Mouse (Mus musculus) gastrocnemius, postnatal 14 days (tissue): ENCODE results near the gene Lsg1. TPM values are rescaled to one million over a fixed set of nuclear protein-coding genes. Genes with fewer than 3 reads are reported as not detected.

Experiments used
- DNase-seq: peaks from one replicate; pipeline ENCODE4 v3.0.0; 2021; ENCODE audit warnings: mixed read lengths
- intact Hi-C: fragments of 180-260 bp; cut with DNase I; formaldehyde crosslinking; loops from one replicate; pipeline ENCODE4 v1.15.1; 2025; ENCODE audit warnings: low total_unique reads
- long read RNA-seq, 2 experiments: library from polyadenylated mRNA; stranded (forward); transcript quantifications; one replicate each; pipeline ENCODE4 v2.0.0; 2021
- total RNA-seq, 2 experiments: library from RNA; stranded (reverse); gene quantifications; 2 replicates each; pipeline ENCODE4 v1.2.3; 2021

Gene Lsg1
- total RNA-seq = 10 to 100 TPM; 18.3 to 19.2 TPM
- long read RNA-seq, experiment 1, transcript Lsg1-201 (14 exons, 3,180 nt) = major isoform, 19 of 22 reads
- long read RNA-seq, experiment 1, partial matches to known transcripts = 2 of 22 reads
- long read RNA-seq, experiment 1, other reads (novel, unspliced or antisense) = 1 of 22 reads
- long read RNA-seq, experiment 2, transcript Lsg1-201 (14 exons, 3,180 nt) = major isoform, 15 of 18 reads
- long read RNA-seq, experiment 2, partial matches to known transcripts = 2 of 18 reads
- long read RNA-seq, experiment 2, other reads (novel, unspliced or antisense) = 1 of 18 reads

DNA sequence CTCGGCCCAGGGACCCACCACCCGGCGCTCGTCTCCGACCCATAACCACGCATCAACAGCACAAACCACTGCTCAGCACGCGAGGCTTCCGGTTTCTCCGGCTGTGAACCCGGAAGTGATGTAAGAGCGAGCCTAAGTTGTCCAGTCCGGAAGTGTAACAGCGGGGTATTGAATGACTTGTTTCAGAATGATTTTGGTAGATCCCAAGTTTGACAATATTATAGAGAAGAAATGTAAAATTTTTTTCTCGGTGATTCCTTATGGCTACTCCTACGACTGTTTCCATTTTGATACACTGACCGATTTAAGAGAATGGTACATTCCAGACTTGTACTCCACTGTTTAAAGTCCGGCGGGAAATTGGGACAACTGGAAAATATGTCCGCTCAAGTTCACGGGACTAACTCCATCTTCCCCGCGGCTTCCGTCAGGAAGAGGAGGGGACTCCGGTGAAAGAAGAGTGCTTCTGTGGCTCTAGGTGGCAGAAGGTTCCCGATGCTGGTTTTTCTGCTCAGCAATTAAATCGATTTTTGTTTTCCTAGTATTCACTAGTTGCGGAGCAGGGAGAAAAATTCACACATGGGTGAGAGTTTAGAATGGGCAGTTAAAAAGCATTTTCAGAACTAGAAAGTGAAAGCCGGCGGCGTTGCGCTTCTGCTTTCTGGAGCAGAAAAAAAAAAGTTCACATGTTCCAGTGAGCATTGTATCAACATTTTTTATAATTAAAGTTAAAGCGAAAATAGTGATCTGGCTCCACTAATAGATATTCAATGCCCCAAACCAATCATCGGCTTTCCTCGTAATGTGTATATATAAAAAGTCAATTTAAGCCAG lies at the start of gene Lsg1:
TSS of gene Lsg1 (minus strand) at position 99 of the 834 bp plus-strand sequence.
- DNase-seq = peak; percentile 82
- intact Hi-C loops = no loop called here

DNA sequence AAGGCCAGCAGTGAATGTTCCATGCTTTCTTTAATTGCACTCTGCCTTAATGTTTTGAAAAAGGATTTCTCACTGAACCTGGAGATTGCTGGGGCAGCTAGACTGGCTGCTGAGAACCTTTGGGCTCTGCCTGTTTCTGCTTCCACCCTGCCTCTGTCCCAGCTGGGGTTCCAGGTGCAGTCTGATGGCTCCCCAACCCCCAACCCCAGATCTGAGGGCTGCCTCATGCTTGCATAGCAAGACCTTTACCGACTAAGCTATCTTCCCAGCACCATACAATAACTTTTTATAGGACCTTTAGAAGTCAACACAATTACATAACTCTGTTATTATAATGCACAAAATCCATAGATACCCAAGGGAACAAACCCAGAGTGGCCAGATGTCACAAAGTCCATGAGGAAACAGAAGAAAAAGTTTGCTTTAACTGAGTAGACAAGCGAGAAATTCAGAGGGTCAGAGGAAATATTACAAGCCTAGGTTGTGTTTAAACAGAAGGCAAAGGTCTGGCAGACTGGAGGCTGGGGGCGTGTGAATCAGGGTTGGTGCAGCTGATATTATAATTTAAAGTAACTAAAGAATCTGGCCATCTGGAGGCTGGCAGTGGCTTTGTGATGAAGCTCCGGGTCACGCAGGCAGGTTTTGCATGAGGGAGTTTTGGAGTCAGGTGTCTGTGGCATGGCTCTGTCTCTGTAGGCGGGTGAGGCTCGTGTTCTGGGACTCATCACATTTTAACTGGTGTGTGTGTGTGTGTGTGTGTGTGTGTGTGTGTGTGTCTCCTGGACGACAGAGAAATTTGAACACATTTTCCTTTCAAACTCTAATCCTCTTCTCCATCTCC lies 46.7 kb upstream of the Lsg1 start:
- no peak for DNase-seq
- intact Hi-C loops = no loop called here

DNA sequence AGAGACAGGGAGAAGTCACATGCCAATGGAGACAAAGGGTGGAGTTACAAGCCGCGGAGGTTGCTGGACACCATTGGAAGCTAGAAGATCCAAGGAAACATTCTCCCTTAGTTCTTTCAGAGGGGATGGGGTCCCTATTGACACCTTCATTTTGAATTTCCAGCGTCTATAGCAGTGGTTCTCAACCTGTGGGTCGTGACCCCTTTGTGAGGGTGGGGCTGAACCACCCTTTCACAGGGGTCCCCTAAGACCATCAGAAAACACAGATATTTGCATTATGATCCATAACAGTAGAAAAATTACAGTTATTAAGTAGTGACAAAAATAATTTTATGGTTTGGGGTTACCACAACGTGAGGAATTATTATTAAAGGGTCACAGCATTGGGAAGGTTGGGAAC lies 42.1 kb upstream of the Lsg1 start:
- intact Hi-C loops = no loop called here
- no peak for DNase-seq

DNA sequence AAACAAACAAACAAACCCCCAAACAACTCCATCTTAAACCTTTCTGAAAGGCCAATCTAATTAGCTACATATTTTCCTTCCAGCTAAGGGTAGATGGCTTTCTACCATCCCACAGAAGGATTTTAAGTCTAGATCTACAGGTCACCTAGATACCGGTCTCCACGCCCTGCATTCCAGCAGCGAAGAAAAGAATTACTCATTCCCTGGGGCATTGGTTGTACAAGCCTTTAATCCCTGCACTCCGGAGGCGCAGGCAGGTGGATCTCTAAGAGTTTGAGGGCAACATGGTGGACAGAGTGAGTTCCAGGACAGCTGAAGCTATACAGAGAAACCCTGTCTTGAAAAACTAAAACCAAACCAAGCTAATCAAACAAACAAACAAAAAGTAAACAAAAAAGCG lies 41.0 kb upstream of the Lsg1 start:
- intact Hi-C loops = no loop called here
- no peak for DNase-seq

DNA sequence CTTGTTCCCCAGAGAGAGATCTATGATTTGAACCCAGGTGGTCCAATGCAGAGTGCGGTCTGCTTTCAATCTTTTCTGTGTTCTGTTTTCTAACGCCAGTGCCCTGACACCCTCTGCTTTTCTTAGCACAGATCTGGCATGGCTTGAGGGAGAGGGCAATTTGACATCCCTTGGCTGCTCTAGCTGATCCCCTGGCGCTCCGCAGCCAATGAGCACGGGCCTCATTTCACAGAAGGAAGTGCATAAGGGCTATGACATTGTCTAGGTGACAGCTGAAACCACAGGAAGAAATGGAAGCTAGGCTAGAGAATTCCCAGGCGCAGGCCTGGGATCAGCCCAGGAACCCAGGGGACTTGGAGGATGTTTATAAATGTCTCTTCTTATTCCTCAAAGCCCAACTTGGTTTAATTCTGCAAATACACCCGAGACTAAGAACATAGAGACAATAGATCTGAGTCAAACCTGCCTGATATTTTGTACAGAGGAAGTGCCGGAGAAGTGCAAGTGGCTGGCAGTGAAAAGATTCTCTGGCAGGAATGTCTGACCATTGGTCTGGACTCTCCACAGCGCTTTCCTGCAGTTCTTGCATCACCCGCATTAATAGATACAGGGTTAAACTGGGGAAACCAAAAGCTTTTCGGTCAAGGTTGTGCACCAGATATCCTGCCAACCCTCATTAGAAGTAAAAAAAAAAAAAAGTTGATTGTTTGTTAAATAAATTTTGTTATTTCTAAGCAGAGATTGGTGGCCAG lies 40.4 kb upstream of the Lsg1 start:
- DNase-seq = no peak
- intact Hi-C loops = no loop called here

DNA sequence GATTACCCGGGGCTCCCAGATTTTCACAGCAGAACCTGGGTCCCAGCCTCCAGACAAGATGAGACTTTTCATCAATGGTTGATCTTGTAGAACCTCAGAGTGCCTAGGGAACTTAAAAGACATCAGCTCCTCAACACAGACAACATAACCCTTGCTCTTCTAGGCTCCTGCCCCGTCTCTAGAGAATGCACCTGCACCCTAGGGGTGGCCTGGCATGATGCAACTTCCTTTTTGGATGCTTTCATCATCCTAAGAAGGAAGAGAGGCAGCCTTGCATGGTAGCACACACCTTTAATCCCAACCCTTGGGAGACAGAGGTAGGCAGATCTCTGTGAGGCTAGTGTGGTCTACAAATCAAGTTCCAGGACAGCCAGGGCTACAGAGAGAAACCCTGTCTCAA lies 37.2 kb upstream of the Lsg1 start:
- intact Hi-C loops = no loop called here
- no peak for DNase-seq

DNA sequence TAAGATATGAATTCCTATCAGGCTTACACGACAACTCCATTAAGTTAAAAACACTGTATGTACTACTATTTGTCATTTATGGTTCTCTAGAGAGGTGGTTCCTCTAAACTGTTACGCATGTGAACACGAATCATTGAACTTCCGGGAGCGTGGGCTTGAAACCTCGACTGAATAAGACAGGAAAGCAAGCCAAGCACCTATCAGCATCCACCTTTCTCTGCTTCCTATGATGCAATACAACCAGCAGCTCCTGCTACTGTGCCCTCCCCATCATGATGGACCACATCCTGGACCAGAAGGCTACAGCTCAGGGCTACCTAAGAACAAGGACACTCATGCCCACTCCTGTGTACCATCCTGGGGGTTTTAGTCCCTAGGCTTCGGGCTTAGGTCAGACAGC lies 36.3 kb upstream of the Lsg1 start:
- no peak for DNase-seq
- intact Hi-C loops = no loop called here

DNA sequence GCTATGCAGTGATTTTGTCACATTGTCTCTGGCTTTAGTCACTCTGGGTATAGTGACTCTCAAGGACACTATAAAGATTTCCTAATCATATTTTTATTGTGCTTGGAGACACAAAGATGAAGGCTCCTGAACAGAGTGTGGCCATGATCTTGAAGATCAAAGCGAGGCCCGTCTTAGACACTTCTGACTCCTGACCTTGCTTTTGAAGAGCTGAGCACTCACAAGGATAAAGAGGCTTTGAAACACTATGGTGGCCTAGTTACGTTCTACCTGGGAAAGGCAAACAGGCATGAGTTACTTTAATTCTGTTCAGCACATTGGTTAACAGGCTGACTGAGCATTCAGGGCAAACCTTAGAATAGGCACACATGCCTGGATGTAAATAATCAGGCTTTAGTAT lies 28.9 kb upstream of the Lsg1 start:
- no peak for DNase-seq
- intact Hi-C loops = no loop called here

DNA sequence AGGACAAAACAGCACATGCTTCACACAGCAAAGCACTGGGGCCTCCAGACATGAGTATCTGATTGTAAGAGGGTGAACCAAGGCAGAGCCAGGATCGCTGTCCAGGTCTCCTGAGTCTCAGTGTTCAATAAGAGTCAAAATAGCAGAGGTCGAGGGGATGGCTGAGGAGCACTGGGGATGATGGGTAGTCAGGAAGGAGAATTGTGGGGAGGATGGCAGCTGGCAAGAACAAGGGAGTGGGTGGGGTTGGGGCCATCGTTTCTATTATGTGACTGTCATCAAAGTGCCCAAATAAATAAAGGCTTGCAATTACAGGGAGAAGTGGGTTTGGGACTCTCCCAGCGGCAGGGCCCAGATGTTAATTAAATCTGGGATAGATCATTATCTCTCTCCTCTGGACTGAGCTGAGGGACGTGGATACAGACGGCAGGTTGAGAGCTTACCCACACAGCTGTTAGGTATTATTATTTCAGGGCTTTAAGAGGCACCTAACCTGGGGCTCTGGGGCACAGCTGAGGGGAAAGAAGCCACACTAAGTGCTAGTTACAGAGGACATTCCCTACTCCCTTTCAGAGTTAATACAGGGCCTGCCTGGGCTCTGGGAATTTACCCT lies 27.4 kb upstream of the Lsg1 start:
- no peak for DNase-seq
- intact Hi-C loops = no loop called here

DNA sequence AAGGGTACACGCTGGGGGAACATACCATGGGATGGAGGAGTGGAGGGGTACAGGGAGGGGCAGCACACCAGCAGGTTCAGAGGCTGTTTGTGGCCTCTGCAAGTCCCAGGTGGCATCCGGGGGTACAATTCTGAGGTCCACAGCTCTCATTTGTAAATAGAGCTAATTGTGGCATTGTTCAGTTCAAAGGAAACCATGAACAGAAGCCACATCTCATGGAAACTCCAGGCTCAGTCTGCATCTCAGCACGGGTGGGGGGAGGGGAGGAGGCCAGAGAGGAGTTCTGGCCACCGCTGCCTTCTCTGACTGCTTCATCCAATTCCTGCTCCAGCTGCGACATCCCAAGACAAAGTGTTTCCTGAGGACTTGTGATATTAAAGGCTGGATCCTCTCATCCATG lies 26.7 kb upstream of the Lsg1 start:
- intact Hi-C loops = no loop called here

DNA sequence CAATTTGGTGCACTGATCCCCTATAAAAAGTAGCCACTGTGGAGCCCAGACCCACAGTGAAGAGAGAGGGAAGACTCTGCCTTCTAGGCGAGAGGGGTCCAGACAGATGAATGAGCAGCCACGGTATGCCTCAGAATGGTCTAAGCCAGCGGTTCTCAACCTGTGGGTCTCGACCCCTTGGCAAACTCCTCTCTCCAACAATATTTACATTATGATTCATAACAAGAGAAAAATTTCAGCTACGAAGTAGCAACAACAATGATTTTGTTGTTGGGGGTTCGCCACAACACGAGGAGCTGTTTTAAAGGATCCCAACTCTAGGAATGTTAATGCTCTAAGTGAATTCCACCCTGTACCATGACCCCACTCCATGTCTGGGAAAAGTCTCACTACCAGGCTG lies 25.7 kb upstream of the Lsg1 start:
- intact Hi-C loops = no loop called here
- no peak for DNase-seq

More for the DNA sequence above, 26.7 kb upstream of the Lsg1 start:
- DNase-seq = no peak

DNA sequence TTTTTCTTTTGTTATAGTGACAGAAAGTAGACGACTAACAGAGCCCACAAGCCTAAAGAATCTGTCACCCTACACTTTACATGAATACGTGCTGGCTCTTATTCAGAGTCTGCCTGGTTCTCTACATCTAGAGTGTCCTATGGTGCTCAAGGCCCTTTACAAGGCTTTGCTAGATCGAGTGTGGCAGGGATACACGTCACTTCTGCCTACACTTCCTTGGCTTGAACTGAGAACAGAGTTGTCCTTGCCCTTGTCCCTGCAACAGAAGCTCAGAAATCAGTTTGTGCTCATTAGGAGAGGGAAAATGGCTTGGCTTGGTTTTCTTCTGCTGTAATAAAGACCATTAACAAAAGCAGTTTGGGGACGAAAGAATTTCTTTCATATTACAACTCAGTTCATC lies 23.9 kb upstream of the Lsg1 start:
- intact Hi-C loops = no loop called here
- DNase-seq = no peak

DNA sequence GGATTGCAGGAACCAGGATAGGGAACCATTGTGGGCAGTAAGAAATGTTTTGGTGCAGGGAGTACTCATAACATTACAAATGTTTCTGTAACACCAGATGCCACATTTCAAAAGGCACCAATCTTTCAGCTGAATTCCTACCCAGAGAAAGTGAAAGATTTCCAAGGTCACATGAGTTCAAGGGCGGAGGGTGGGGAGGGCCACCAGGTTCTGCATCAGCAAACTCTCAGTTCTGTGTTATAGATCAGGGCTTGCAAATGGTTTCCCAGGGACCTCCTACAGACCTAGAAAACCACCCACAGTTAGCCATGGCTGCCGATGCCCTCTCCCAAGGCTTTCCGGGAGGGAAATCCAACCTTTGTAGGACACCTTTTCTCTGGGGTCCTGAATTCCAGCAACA lies 20.5 kb upstream of the Lsg1 start:
- intact Hi-C loops = no loop called here
- DNase-seq = no peak

DNA sequence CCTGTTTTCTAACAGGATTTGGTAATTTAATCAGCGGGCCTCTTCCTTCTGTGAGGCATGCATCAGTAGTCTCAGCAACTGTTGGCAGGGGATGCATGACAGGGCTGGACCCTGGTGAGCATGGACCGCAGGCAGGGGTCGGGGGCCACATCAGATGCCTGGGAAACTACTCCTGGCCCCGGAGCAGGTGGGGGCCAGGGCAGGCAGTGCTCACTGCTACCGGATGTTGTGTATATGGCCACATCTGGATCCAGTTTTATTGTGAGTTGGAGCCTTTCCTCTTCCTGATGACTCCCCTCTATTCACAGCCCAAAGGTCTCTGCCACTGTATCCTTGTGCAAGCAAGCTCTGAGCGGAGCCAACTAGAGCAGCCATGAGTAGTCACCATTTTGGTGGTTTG lies 18.1 kb upstream of the Lsg1 start:
- intact Hi-C loops = no loop called here
- DNase-seq = no peak

DNA sequence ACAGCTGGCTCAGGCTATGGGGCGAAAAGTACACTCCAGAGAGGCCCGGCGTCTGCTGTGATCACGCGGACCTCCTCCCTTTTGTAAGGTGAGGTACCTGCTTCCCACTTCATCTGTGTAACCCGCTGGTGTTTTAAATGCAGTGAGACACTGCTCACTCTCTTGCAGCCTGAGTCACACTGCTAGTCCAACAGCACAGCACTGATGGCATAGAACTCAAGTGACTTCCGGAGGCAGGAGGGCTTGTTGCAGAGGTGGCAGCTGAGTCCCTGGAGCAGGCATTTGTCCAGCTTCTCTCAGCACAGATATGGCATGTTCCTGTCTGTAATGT lies 17.4 kb upstream of the Lsg1 start:
- no peak for DNase-seq
- intact Hi-C loops = no loop called here

DNA sequence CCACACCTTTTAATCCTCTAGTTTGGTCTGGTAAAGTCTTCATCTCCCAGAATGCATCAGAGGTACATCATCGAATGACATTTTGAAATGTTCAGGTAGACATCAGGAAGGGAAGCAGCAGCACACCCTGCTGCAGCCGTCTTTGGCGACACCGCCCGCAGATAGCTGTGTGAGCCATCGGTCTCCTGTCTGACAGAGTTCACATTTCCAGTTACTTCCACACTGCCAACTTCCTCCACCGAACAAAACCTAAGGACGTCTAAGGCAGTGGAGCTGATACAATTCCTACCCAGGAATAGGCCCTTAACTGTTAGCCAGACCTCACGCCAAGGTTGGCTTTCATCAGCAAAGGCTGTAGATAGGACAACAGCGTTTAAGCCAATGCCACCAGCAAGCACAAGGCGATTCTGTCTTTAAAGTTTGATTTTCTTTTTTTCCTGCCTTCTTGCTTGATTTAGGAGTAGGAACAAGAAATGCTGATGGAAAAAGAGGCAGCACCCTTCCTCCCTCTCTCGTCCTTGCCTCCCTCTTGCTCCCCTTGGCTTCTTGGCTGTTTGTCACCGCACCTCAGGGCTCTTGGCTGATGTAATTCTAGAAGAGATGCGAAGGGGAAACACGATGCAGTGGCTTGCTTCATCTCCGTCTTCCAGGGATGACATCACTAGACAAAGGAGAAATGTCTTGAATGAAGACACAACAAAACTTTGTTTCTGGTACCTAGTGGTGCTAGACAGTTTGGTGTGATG lies 16.8 kb upstream of the Lsg1 start:
- DNase-seq = no peak
- intact Hi-C loops = no loop called here

DNA sequence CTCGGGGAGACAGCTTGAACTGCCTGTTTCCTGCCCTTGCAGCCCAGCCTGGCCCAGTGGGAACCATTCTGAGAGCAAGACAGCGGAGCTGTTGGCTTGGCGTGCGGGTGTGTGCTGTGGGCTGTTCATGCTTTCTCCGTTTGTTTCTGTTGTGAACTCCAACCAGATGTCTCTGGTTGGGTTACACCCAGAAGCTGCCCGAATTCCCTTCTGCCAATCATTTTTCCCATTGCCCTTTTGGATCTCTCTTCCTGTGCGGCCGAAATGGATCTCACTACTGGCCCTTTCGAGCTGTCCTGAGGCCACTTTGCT lies 16.1 kb upstream of the Lsg1 start:
- intact Hi-C loops = no loop called here
- peak; percentile 56 for DNase-seq

DNA sequence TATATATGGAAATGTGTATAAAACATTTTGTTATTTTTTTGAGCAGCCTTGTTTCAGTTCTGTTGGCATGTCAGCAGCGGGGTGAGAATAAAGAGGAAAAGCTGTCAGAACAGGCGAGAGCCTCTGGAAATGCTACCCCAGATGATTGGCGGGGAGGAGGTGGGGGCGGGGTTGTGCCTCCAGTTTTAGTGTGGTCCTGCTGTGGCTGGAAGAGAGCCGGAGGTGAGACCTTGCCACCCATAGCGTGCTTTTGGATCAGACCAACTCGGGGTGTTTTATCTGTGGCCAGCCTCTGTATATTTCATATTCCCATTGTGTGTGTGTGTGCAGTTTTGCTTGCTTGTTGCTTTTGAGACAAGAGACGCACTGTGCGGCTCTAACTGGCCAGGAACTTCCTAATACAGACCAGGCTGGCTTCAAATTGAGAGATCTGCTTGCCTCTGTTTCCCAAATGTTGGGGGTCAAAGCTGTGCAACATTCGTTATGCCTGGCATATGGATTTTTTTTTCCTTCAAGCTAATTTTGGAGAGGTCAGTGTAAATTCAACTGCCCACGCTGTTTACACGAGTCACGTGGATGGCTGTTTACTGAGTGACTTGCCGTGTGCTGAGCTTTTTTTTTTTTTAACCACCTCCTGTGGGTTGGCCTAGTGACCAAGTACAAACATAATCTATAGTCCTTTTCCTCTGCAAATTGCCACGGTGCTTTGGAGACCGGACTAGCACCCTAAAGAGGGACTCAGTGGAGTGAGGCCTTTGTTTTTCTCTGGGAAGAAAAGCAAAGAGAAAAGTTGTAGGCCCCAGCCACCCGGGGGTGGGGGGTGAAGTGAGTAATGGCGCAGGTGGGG lies 15.5 kb upstream of the Lsg1 start:
- no peak for DNase-seq
- intact Hi-C loops = no loop called here
